ENCODE assay signal across 30 mouse cellular contexts in genomic region chr14:34837145-34837544, GRCm38 (mm10). TPM values are rescaled to one million over a fixed set of nuclear protein-coding genes. Genes with fewer than 3 reads are reported as not detected.
DNase-seq lines count a peak whose midpoint lies in the region; ATAC-seq lines count a peak whose summit lies in the region.
"Had no signal": no experiment of that assay in that cellular context is flagged by ENCODE, and none has a peak within 500 bp of the region (broad histone marks: within the 10 kb centered on the region; RNA-seq: fewer than 3 reads in every experiment).

No protein-coding gene starts in this region.

- intact Hi-C loops in heart, postnatal 14 days (cut with DNase I), result no loop called here

- ATAC-seq in hindbrain, embryonic 16.5 days, result peak; percentile 18; the same call in 1 of the 2 replicates
- no peak for ATAC-seq in hindbrain, embryonic 11.5 days (ENCODE audit: low FRiP score)
- ATAC-seq: forebrain, embryonic 13.5 days; forebrain, embryonic 16.5 days; inflammation-experienced regulatory T-cells, adult 6 months; intestine, embryonic 16.5 days; Patski had no signal

- H3K4me1 ChIP-seq in hindbrain, embryonic 16.5 days (ENCODE audit: control insufficient read depth, insufficient read depth, low read depth, low read length), result no peaks in the 10 kb centered on the region
- no peaks in the 10 kb centered on the region for H3K4me1 ChIP-seq in hindbrain, embryonic 11.5 days (replicated peaks; ENCODE audit: control insufficient read depth, insufficient read depth, low read length)
- H3K4me1 ChIP-seq: embryonic facial prominence, embryonic 13.5 days; forebrain, embryonic 10.5 days; forebrain, embryonic 13.5 days; heart, embryonic 10.5 days; heart, embryonic 13.5 days had no signal

- H3K4me2 ChIP-seq in hindbrain, embryonic 16.5 days (ENCODE audit: low read length), result no peak overlapping the region
- no peak overlapping the region for H3K4me2 ChIP-seq in hindbrain, embryonic 11.5 days (replicated peaks; ENCODE audit: low read depth, low read length)
- H3K4me2 ChIP-seq: embryonic facial prominence, embryonic 13.5 days; forebrain, embryonic 13.5 days; heart, embryonic 13.5 days had no signal

- H3K4me3 ChIP-seq in hindbrain, embryonic 16.5 days (ENCODE audit: low read length), result no peak overlapping the region
- no peak overlapping the region for H3K4me3 ChIP-seq in hindbrain, embryonic 11.5 days (ENCODE audit: low read depth, low read length)
- H3K4me3 ChIP-seq: embryonic facial prominence, embryonic 13.5 days; forebrain, embryonic 10.5 days; forebrain, embryonic 13.5 days; heart, adult 2 months; heart, embryonic 10.5 days; heart, embryonic 13.5 days had no signal

- 69% methylated on average over 3 of the region's 3 CpGs for WGBS in hindbrain, embryonic 16.5 days
- WGBS in hindbrain, embryonic 11.5 days, result 82% methylated on average over 3 of the region's 3 CpGs

- H3K36me3 ChIP-seq in hindbrain, embryonic 16.5 days (ENCODE audit: control insufficient read depth, insufficient read depth, low read length), result no peaks in the 10 kb centered on the region
- H3K36me3 ChIP-seq in hindbrain, embryonic 11.5 days (ENCODE audit: control insufficient read depth, insufficient read depth, low read length), result no peaks in the 10 kb centered on the region
- H3K36me3 ChIP-seq: embryonic facial prominence, embryonic 13.5 days; forebrain, embryonic 10.5 days; G1E; heart, embryonic 10.5 days; heart, embryonic 13.5 days had no signal

- H3K27me3 ChIP-seq in hindbrain, embryonic 16.5 days (replicated peaks; ENCODE audit: control insufficient read depth, insufficient read depth, low read length), result no peaks in the 10 kb centered on the region
- H3K27me3 ChIP-seq in hindbrain, embryonic 11.5 days (ENCODE audit: control insufficient read depth, insufficient read depth, low read length), result no peaks in the 10 kb centered on the region
- H3K27me3 ChIP-seq: embryonic facial prominence, embryonic 13.5 days; forebrain, embryonic 13.5 days had no signal

- peak; percentile 54 to 61 for DNase-seq in cerebellum, postnatal 14 days
- no peak for DNase-seq in cerebellum, adult 11-12 months
- peak; percentile 88 for DNase-seq in heart, adult 11 months
- DNase-seq in heart, postnatal 14 days, result no peak
- DNase-seq in hindbrain, embryonic 11.5 days (ENCODE audit: low spot score), result no peak
- DNase-seq: adrenal gland, postnatal 10 days; adrenal gland, postnatal 36 days; B cell, adult 2 months; cerebellum, adult 2 months; cerebellum, adult 9-11 months; gastrocnemius, postnatal 25 days; heart, adult 2 months; kidney, adult 18-20 months; kidney, adult 9 months had no signal

- no peak overlapping the region for H3K9ac ChIP-seq in hindbrain, embryonic 16.5 days (ENCODE audit: low read depth, low read length)
- H3K9ac ChIP-seq in hindbrain, embryonic 11.5 days (ENCODE audit: low read depth, low read length), result no peak overlapping the region
- H3K9ac ChIP-seq: embryonic facial prominence, embryonic 13.5 days; forebrain, embryonic 13.5 days; heart, embryonic 13.5 days had no signal

- H3K9me3 ChIP-seq in hindbrain, embryonic 16.5 days (ENCODE audit: control insufficient read depth, low read length), result no peaks in the 10 kb centered on the region
- no peaks in the 10 kb centered on the region for H3K9me3 ChIP-seq in hindbrain, embryonic 11.5 days (ENCODE audit: control insufficient read depth, low read length)
- H3K9me3 ChIP-seq: embryonic facial prominence, embryonic 13.5 days; forebrain, embryonic 10.5 days; forebrain, embryonic 13.5 days; heart, embryonic 10.5 days; heart, embryonic 13.5 days had no signal

- H3K27ac ChIP-seq in hindbrain, embryonic 16.5 days (ENCODE audit: low read depth, low read length), result no peak overlapping the region
- H3K27ac ChIP-seq in hindbrain, embryonic 11.5 days (ENCODE audit: low read depth, low read length), result no peak overlapping the region
- H3K27ac ChIP-seq: embryonic facial prominence, embryonic 13.5 days; forebrain, embryonic 10.5 days; forebrain, embryonic 13.5 days; heart, adult 2 months; heart, embryonic 10.5 days; heart, embryonic 13.5 days had no signal

RNA-seq across cellular contexts. Expression of gene Grid1, which starts 17.2 kb away (rescaled TPM):
- total RNA-seq in heart, postnatal 14 days (2021), result not detected
- 5.8 and 7.1 TPM in 2 replicates for polyA plus RNA-seq in hindbrain, embryonic 16.5 days (2015; fragmentation: Nextera tagmentation; extraction: Ambion mirVana)
- 0.54 TPM in 2 replicates for polyA plus RNA-seq in hindbrain, embryonic 11.5 days (2014; fragmentation: Nextera tagmentation; extraction: Ambion mirVana)
- total RNA-seq: CH12.LX; common myeloid progenitor, adult 5-6 weeks; gastrocnemius, adult 8-10 months; gastrocnemius, postnatal 25 days; heart, adult 2 months; heart, postnatal 25 days; hematopoietic stem cell, adult 5-6 weeks had no signal
- polyA plus RNA-seq: G1E; inflammation-experienced regulatory T-cells, adult 6 months; Patski had no signal

Comparison
In these comparisons a context has a peak if more than half of its experiments do, and no peak if none do; other contexts are left out.
1. DNase-seq: peak in cerebellum, postnatal 14 days (2 of 2) and heart, adult 11 months (single experiment); none in cerebellum, adult 11-12 months (single experiment), heart, postnatal 14 days (0 of 2) and hindbrain, embryonic 11.5 days (single experiment).